In genomic region chr10:41744006-41744405, GRCm38 (mm10) we compare ENCODE assay signal across 24 mouse cellular contexts.
"Had no signal": no experiment of that assay in that cellular context is flagged by ENCODE, and none has a peak within 500 bp of the region (broad histone marks: within the 10 kb centered on the region; RNA-seq: fewer than 3 reads in every experiment).

No protein-coding gene starts in this region.

- H3K4me1 ChIP-seq: hindbrain, embryonic 12.5 days; intestine, embryonic 15.5 days; liver, embryonic 13.5 days had no signal

- H3K27me3 ChIP-seq: heart, embryonic 12.5 days; hindbrain, embryonic 12.5 days; intestine, embryonic 15.5 days; limb, embryonic 13.5 days; liver, embryonic 13.5 days had no signal

- H3K4me2 ChIP-seq: heart, embryonic 12.5 days; hindbrain, embryonic 12.5 days; hindbrain, embryonic 14.5 days; intestine, embryonic 15.5 days; limb, embryonic 13.5 days; liver, embryonic 11.5 days; liver, embryonic 13.5 days had no signal

- H3K4me3 ChIP-seq: heart, embryonic 10.5 days; heart, embryonic 12.5 days; hindbrain, embryonic 12.5 days; intestine, embryonic 15.5 days; layer of hippocampus, adult 2 months; left cerebral cortex, adult 2 months; limb, embryonic 13.5 days; liver, embryonic 13.5 days had no signal

- ATAC-seq: hindbrain, embryonic 16.5 days; inflammation-experienced regulatory T-cells, adult 6 months; intestine, embryonic 15.5 days; intestine, postnatal 0 days had no signal

- H3K36me3 ChIP-seq: intestine, embryonic 15.5 days had no signal

- H3K9me3 ChIP-seq: heart, embryonic 10.5 days; heart, embryonic 12.5 days; hindbrain, embryonic 12.5 days; intestine, embryonic 15.5 days; limb, embryonic 13.5 days; liver, embryonic 13.5 days had no signal

- H3K9ac ChIP-seq: heart, embryonic 12.5 days; hindbrain, embryonic 12.5 days; hindbrain, embryonic 14.5 days; intestine, embryonic 15.5 days; limb, embryonic 13.5 days; liver, embryonic 13.5 days had no signal

- H3K27ac ChIP-seq: heart, embryonic 10.5 days; hindbrain, embryonic 12.5 days; hindbrain, embryonic 14.5 days; intestine, embryonic 15.5 days; layer of hippocampus, adult 2 months; left cerebral cortex, adult 2 months; limb, embryonic 13.5 days; liver, embryonic 13.5 days had no signal

- DNase-seq: gastrocnemius, postnatal 14 days; gastrocnemius, postnatal 36 days; heart, adult 18-20 months; heart, postnatal 10 days; heart, postnatal 36 days; kidney, adult 18-20 months; kidney, adult 8-10 months; kidney, postnatal 10 days; kidney, postnatal 25 days; kidney, postnatal 4 days; liver; liver, embryonic 13.5 days had no signal
